Mouse (Mus musculus): ENCODE data around the gene Tex14. TPM values are rescaled to one million over a fixed set of nuclear protein-coding genes. Genes with fewer than 3 reads are reported as not detected.

Gene Tex14
- polyA plus RNA-seq, 1 experiment, result 0.39 TPM

- 11% methylated on average over 2 of the region's 2 CpGs for WGBS
Observed at GRCm38 (mm10) chr11:87519260-87519659, 114.4 kb downstream of the Tex14 start.

GRCm38 (mm10) chr11:87523466-87523865, 118.6 kb downstream of the Tex14 start:
- DNase-seq, result no peak
- TF ChIP-seq POLR2A (IDR thresholded peaks at IDR 0.05; ENCODE audit: borderline replicate concordance, extremely low read depth, low read depth, low read length) (no peak), CTCF (IDR thresholded peaks at IDR 0.05; ENCODE audit: insufficient read depth, low read length) (no peak)
- Histone ChIP-seq H3K4me1 (ENCODE audit: control insufficient read depth, insufficient read depth, low read length) (no peaks in the 10 kb centered on the region; the same call in none of the 2 replicates), H3K4me3 (replicated peaks; ENCODE audit: extremely low read depth, low read depth, low read length) (no peak overlapping the region)
- WGBS, result 78% methylated on average over 5 of the region's 5 CpGs

More at GRCm38 (mm10) chr11:87519260-87519659, 114.4 kb downstream of the Tex14 start:
- peak; percentile 15 for DNase-seq
- peak; percentile 74 for TF ChIP-seq CTCF (IDR thresholded peaks at IDR 0.05; ENCODE audit: insufficient read depth, low read length)
- no peak for TF ChIP-seq POLR2A (IDR thresholded peaks at IDR 0.05; ENCODE audit: borderline replicate concordance, extremely low read depth, low read depth, low read length)
- Histone ChIP-seq H3K4me3 (replicated peaks; ENCODE audit: extremely low read depth, low read depth, low read length) (no peak overlapping the region), H3K4me1 (ENCODE audit: control insufficient read depth, insufficient read depth, low read length) (no peaks in the 10 kb centered on the region; the same call in none of the 2 replicates)

GRCm38 (mm10) chr11:87523967-87524366, 119.1 kb downstream of the Tex14 start:
- H3K4me1 ChIP-seq (ENCODE audit: control insufficient read depth, insufficient read depth, low read length), result no peaks in the 10 kb centered on the region; the same call in none of the 2 replicates
- H3K4me3 ChIP-seq (replicated peaks; ENCODE audit: extremely low read depth, low read depth, low read length), result no peak overlapping the region
- TF ChIP-seq CTCF (IDR thresholded peaks at IDR 0.05; ENCODE audit: insufficient read depth, low read length), result no peak
- no peak for TF ChIP-seq POLR2A (IDR thresholded peaks at IDR 0.05; ENCODE audit: borderline replicate concordance, extremely low read depth, low read depth, low read length)
- DNase-seq, result no peak

GRCm38 (mm10) chr11:87524780-87525179, 119.9 kb downstream of the Tex14 start:
- DNase-seq, result no peak

GRCm38 (mm10) chr11:87527364-87527763, 122.5 kb downstream of the Tex14 start:
- 63% methylated on average over 3 of the region's 3 CpGs for WGBS
- no peak for TF ChIP-seq CTCF (IDR thresholded peaks at IDR 0.05; ENCODE audit: insufficient read depth, low read length)
- no peak for TF ChIP-seq POLR2A (IDR thresholded peaks at IDR 0.05; ENCODE audit: borderline replicate concordance, extremely low read depth, low read depth, low read length)

More at GRCm38 (mm10) chr11:87524780-87525179, 119.9 kb downstream of the Tex14 start:
- no peak overlapping the region for H3K4me3 ChIP-seq (replicated peaks; ENCODE audit: extremely low read depth, low read depth, low read length)
- H3K4me1 ChIP-seq (ENCODE audit: control insufficient read depth, insufficient read depth, low read length), result no peaks in the 10 kb centered on the region; the same call in none of the 2 replicates
- TF ChIP-seq CTCF (IDR thresholded peaks at IDR 0.05; ENCODE audit: insufficient read depth, low read length), result no peak
- TF ChIP-seq POLR2A (IDR thresholded peaks at IDR 0.05; ENCODE audit: borderline replicate concordance, extremely low read depth, low read depth, low read length), result no peak

GRCm38 (mm10) chr11:87527990-87528389, 123.1 kb downstream of the Tex14 start:
- no peak overlapping the region for H3K4me3 ChIP-seq (replicated peaks; ENCODE audit: extremely low read depth, low read depth, low read length)

More at GRCm38 (mm10) chr11:87527364-87527763, 122.5 kb downstream of the Tex14 start:
- Histone ChIP-seq H3K4me3 (replicated peaks; ENCODE audit: extremely low read depth, low read depth, low read length) (no peak overlapping the region), H3K4me1 (ENCODE audit: control insufficient read depth, insufficient read depth, low read length) (no peaks in the 10 kb centered on the region; the same call in 1 of the 2 replicates)
- no peak for DNase-seq

GRCm38 (mm10) chr11:87531695-87532094, 126.8 kb downstream of the Tex14 start:
- TF ChIP-seq CTCF (IDR thresholded peaks at IDR 0.05; ENCODE audit: insufficient read depth, low read length) (no peak; the same call in 1 of the 2 replicates), POLR2A (IDR thresholded peaks at IDR 0.05; ENCODE audit: borderline replicate concordance, extremely low read depth, low read depth, low read length) (no peak)
- Histone ChIP-seq H3K4me1 (ENCODE audit: control insufficient read depth, insufficient read depth, low read length) (no peaks in the 10 kb centered on the region), H3K4me3 (replicated peaks; ENCODE audit: extremely low read depth, low read depth, low read length) (no peak overlapping the region)
- 61% methylated on average over 6 of the region's 6 CpGs for WGBS
- DNase-seq, result no peak

More at GRCm38 (mm10) chr11:87527990-87528389, 123.1 kb downstream of the Tex14 start:
- WGBS, result 64% methylated on average over 4 of the region's 4 CpGs
- H3K4me1 ChIP-seq (ENCODE audit: control insufficient read depth, insufficient read depth, low read length), result no peaks in the 10 kb centered on the region; the same call in 1 of the 2 replicates
- TF ChIP-seq POLR2A (IDR thresholded peaks at IDR 0.05; ENCODE audit: borderline replicate concordance, extremely low read depth, low read depth, low read length) (no peak), CTCF (IDR thresholded peaks at IDR 0.05; ENCODE audit: insufficient read depth, low read length) (0 out of 2 replicates have a peak, but pooled peaks have one; percentile 3)
- no peak for DNase-seq

- Histone ChIP-seq H3K4me1 (ENCODE audit: control insufficient read depth, insufficient read depth, low read length) (no peaks in the 10 kb centered on the region), H3K4me3 (replicated peaks; ENCODE audit: extremely low read depth, low read depth, low read length) (no peak overlapping the region)
- WGBS, result 54% methylated on average over 8 of the region's 8 CpGs
Observed at GRCm38 (mm10) chr11:87542285-87542684, 137.4 kb downstream of the Tex14 start.

GRCm38 (mm10) chr11:87542906-87543305, 138.0 kb downstream of the Tex14 start:
- 38% methylated on average over 3 of the region's 3 CpGs for whole genome bisulfite sequencing
- no peak for TF ChIP-seq CTCF (IDR thresholded peaks at IDR 0.05; ENCODE audit: insufficient read depth, low read length)
- no peak for TF ChIP-seq POLR2A (IDR thresholded peaks at IDR 0.05; ENCODE audit: borderline replicate concordance, extremely low read depth, low read depth, low read length)
- Histone ChIP-seq H3K4me3 (replicated peaks; ENCODE audit: extremely low read depth, low read depth, low read length) (no peak overlapping the region), H3K4me1 (ENCODE audit: control insufficient read depth, insufficient read depth, low read length) (no peaks in the 10 kb centered on the region)
- no peak for DNase-seq

More at GRCm38 (mm10) chr11:87542285-87542684, 137.4 kb downstream of the Tex14 start:
- TF ChIP-seq CTCF (IDR thresholded peaks at IDR 0.05; ENCODE audit: insufficient read depth, low read length) (no peak), POLR2A (IDR thresholded peaks at IDR 0.05; ENCODE audit: borderline replicate concordance, extremely low read depth, low read depth, low read length) (no peak)
- DNase-seq, result no peak

- peaks cover 2% of the 10 kb centered on the region; the same call in 1 of the 2 replicates for H3K4me1 ChIP-seq (ENCODE audit: control insufficient read depth, insufficient read depth, low read length)
- no peak for TF ChIP-seq CTCF (IDR thresholded peaks at IDR 0.05; ENCODE audit: insufficient read depth, low read length)
- TF ChIP-seq POLR2A (IDR thresholded peaks at IDR 0.05; ENCODE audit: borderline replicate concordance, extremely low read depth, low read depth, low read length), result no peak
- 82% methylated on average over 4 of the region's 4 CpGs for WGBS
- no peak overlapping the region for H3K4me3 ChIP-seq (replicated peaks; ENCODE audit: extremely low read depth, low read depth, low read length)
- no peak for DNase-seq
Observed at GRCm38 (mm10) chr11:87553342-87553741, 148.5 kb downstream of the Tex14 start.
